Mouse (Mus musculus): Measurements from ENCODE around the gene Klk1b22. TPM values are rescaled to one million over a fixed set of nuclear protein-coding genes. Genes with fewer than 3 reads are reported as not detected.

The Klk1b22 gene
- not detected for polyA plus RNA-seq (2015; fragmentation: Illumina TruSeq; extraction: RNeasy Lipid Tissue Mini Kit (QIAGEN cat#74804); ENCODE audit: insufficient read depth, low replicate concordance)

DNA sequence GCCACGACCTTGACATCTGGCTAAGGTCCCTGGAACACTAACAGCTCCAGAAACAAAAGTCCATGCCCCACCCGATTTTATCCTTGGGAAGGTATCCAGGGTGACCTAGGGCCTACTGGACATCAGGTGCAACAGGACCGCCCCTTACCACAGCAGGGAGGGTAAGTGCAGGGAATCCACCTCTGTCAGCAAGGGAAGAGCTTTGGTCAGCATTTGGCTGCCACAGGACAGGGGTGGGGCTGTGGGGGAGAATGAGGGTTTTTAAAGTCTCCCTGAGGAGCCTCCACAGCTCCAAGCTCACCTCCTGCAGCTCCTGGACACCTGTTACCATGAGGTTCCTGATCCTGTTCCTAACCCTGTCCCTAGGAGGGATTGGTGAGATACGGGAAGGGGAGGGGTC is at the start of gene Klk1b22:
TSS of gene Klk1b22 (plus strand) at position 301 of the 400 bp plus-strand sequence.

DNA sequence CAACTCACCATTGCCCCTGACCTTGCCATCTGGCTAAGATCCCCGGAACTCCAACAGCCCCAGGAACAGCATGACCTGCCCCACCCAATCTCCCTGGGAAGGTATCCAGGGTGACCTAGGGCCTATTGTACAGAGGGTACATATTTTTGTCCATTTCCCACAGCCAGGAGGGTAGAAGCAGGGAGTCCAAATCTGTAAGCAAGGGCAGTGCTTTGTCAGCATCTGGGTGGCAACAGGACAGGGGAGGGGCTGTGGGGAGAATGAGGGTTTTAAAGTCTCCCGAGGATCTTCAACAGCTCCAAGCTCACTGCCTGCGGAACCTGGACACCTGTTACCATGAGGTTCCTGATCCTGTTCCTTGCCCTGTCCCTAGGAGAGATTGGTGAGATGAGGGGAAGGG is 10.4 kb upstream of the Klk1b22 start, which contains the start of gene Klk1b21:
TSS of gene Klk1b21 (plus strand) at position 301 of the 400 bp plus-strand sequence.

DNA sequence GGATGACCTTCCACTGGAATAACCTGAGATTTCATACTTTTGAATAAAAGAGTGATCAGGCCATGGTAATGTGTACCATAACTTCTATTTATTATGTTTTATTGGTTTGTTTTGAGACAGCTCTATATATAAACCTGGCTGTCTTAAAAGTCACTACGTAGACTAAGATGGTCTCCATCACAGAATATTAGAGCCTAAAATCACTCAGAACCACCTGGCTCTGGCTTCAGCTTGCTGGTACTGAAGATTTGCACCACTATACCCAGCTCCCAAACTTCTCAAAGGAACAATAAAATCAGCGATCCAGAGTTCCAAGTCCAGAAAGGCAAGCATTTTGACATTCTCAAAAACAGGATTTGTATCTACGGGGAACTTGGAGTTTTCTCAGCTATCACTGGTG is 24.0 kb downstream of the Klk1b22 start, which contains the start of gene Klk1b16:
TSS of gene Klk1b16 (plus strand) at position 301 of the 400 bp plus-strand sequence.

Other genes with a start within 250 kb of the Klk1b22 start
- gene Klk4, start 231.5 kb upstream of the Klk1b22 start, polyA plus RNA-seq (2015; fragmentation: Illumina TruSeq; extraction: RNeasy Lipid Tissue Mini Kit (QIAGEN cat#74804); ENCODE audit: insufficient read depth, low replicate concordance): not detected
- gene Klk15, start 178.9 kb upstream of the Klk1b22 start, polyA plus RNA-seq (2015; fragmentation: Illumina TruSeq; extraction: RNeasy Lipid Tissue Mini Kit (QIAGEN cat#74804); ENCODE audit: insufficient read depth, low replicate concordance): not detected
- gene Klk1b8, start 162.0 kb upstream of the Klk1b22 start, polyA plus RNA-seq (2015; fragmentation: Illumina TruSeq; extraction: RNeasy Lipid Tissue Mini Kit (QIAGEN cat#74804); ENCODE audit: insufficient read depth, low replicate concordance): not detected
- not detected for gene Klk1b1, start 145.9 kb upstream of the Klk1b22 start, polyA plus RNA-seq (2015; fragmentation: Illumina TruSeq; extraction: RNeasy Lipid Tissue Mini Kit (QIAGEN cat#74804); ENCODE audit: insufficient read depth, low replicate concordance)
- not detected for gene Klk1b9, start 136.6 kb upstream of the Klk1b22 start, polyA plus RNA-seq (2015; fragmentation: Illumina TruSeq; extraction: RNeasy Lipid Tissue Mini Kit (QIAGEN cat#74804); ENCODE audit: insufficient read depth, low replicate concordance)
- not detected for gene Klk1b11, start 116.8 kb upstream of the Klk1b22 start, polyA plus RNA-seq (2015; fragmentation: Illumina TruSeq; extraction: RNeasy Lipid Tissue Mini Kit (QIAGEN cat#74804); ENCODE audit: insufficient read depth, low replicate concordance)
- gene Klk1b26, start 100.5 kb upstream of the Klk1b22 start, polyA plus RNA-seq (2015; fragmentation: Illumina TruSeq; extraction: RNeasy Lipid Tissue Mini Kit (QIAGEN cat#74804); ENCODE audit: insufficient read depth, low replicate concordance): not detected
- gene Klk1b27, start 60.4 kb upstream of the Klk1b22 start, polyA plus RNA-seq (2015; fragmentation: Illumina TruSeq; extraction: RNeasy Lipid Tissue Mini Kit (QIAGEN cat#74804); ENCODE audit: insufficient read depth, low replicate concordance): 1.4 TPM
- not detected for gene Klk1b21, start 10.3 kb upstream of the Klk1b22 start, polyA plus RNA-seq (2015; fragmentation: Illumina TruSeq; extraction: RNeasy Lipid Tissue Mini Kit (QIAGEN cat#74804); ENCODE audit: insufficient read depth, low replicate concordance)
- not detected for gene Klk1b16, start 24.1 kb downstream of the Klk1b22 start, polyA plus RNA-seq (2015; fragmentation: Illumina TruSeq; extraction: RNeasy Lipid Tissue Mini Kit (QIAGEN cat#74804); ENCODE audit: insufficient read depth, low replicate concordance)
- gene Klk1b24, start 75.6 kb downstream of the Klk1b22 start, polyA plus RNA-seq (2015; fragmentation: Illumina TruSeq; extraction: RNeasy Lipid Tissue Mini Kit (QIAGEN cat#74804); ENCODE audit: insufficient read depth, low replicate concordance): not detected
- gene Klk1b3, start 85.5 kb downstream of the Klk1b22 start, polyA plus RNA-seq (2015; fragmentation: Illumina TruSeq; extraction: RNeasy Lipid Tissue Mini Kit (QIAGEN cat#74804); ENCODE audit: insufficient read depth, low replicate concordance): not detected
- gene Klk1b4, start 94.8 kb downstream of the Klk1b22 start, polyA plus RNA-seq (2015; fragmentation: Illumina TruSeq; extraction: RNeasy Lipid Tissue Mini Kit (QIAGEN cat#74804); ENCODE audit: insufficient read depth, low replicate concordance): not detected
- gene Klk1b5, start 103.3 kb downstream of the Klk1b22 start, polyA plus RNA-seq (2015; fragmentation: Illumina TruSeq; extraction: RNeasy Lipid Tissue Mini Kit (QIAGEN cat#74804); ENCODE audit: insufficient read depth, low replicate concordance): not detected
- gene Klk1, start 112.7 kb downstream of the Klk1b22 start, polyA plus RNA-seq (2015; fragmentation: Illumina TruSeq; extraction: RNeasy Lipid Tissue Mini Kit (QIAGEN cat#74804); ENCODE audit: insufficient read depth, low replicate concordance): 8.8 TPM
- gene Gm36864, start 123.5 kb downstream of the Klk1b22 start, polyA plus RNA-seq (2015; fragmentation: Illumina TruSeq; extraction: RNeasy Lipid Tissue Mini Kit (QIAGEN cat#74804); ENCODE audit: insufficient read depth, low replicate concordance): not detected
- 0.84 TPM for gene 1700028J19Rik, start 134.0 kb downstream of the Klk1b22 start, polyA plus RNA-seq (2015; fragmentation: Illumina TruSeq; extraction: RNeasy Lipid Tissue Mini Kit (QIAGEN cat#74804); ENCODE audit: insufficient read depth, low replicate concordance)
- gene 2410002F23Rik, start 134.0 kb downstream of the Klk1b22 start, polyA plus RNA-seq (2015; fragmentation: Illumina TruSeq; extraction: RNeasy Lipid Tissue Mini Kit (QIAGEN cat#74804); ENCODE audit: insufficient read depth, low replicate concordance): 112 TPM
- not detected for gene Acp4, start 144.7 kb downstream of the Klk1b22 start, polyA plus RNA-seq (2015; fragmentation: Illumina TruSeq; extraction: RNeasy Lipid Tissue Mini Kit (QIAGEN cat#74804); ENCODE audit: insufficient read depth, low replicate concordance)
- not detected for gene Gm15517, start 148.8 kb downstream of the Klk1b22 start, polyA plus RNA-seq (2015; fragmentation: Illumina TruSeq; extraction: RNeasy Lipid Tissue Mini Kit (QIAGEN cat#74804); ENCODE audit: insufficient read depth, low replicate concordance)
- 2.6 TPM for gene Clec11a, start 194.2 kb downstream of the Klk1b22 start, polyA plus RNA-seq (2015; fragmentation: Illumina TruSeq; extraction: RNeasy Lipid Tissue Mini Kit (QIAGEN cat#74804); ENCODE audit: insufficient read depth, low replicate concordance)
- 1.8 TPM for gene Shank1, start 197.6 kb downstream of the Klk1b22 start, polyA plus RNA-seq (2015; fragmentation: Illumina TruSeq; extraction: RNeasy Lipid Tissue Mini Kit (QIAGEN cat#74804); ENCODE audit: insufficient read depth, low replicate concordance)